Mouse (Mus musculus): ENCODE measurements at regions not wholly inside any gene's neighbourhood (a gene's known extent, or its start where the extent isn't known, plus 50 kb on each side); places are given as distances from the start of the nearest gene placed in this dataset.

GRCm38 (mm10) chr4:153547871-153548270 is 65.3 kb upstream of the Ajap1 start:
- TF ChIP-seq POLR2A (IDR thresholded peaks at IDR 0.05; ENCODE audit: extremely low read depth, insufficient read depth, low read length) = no peak
- no peak for TF ChIP-seq CTCF (IDR thresholded peaks at IDR 0.05; ENCODE audit: low read depth, low read length)

All from liver, adult 2 months (tissue).